Mouse (Mus musculus) neural tube, embryonic 10.5 days (tissue): ENCODE results near the gene Alms1.
"Not testable (repeated sequence)": the region's sequence is repeated elsewhere in the genome, so short reads cannot be mapped to it uniquely, and the experiment has no call there.

ENCODE experiments used
- DNase-seq: peaks from one replicate; pipeline ENCODE4 v3.0.0-alpha.2; 2017; ENCODE audit warnings: low spot score; ENCODE audit errors: extremely low spot score

Alms1 gene

GRCm38 (mm10) chr6:85587396-85588143, at the start of gene Alms1:
Gene Alms1 (plus strand): TSS chr6:85587531.
- peak; percentile 94 for DNase-seq

- DNase-seq = no peak
Measured at GRCm38 (mm10) chr6:85543351-85544175, 43.8 kb upstream of the Alms1 start.

GRCm38 (mm10) chr6:85544251-85544881, 43.0 kb upstream of the Alms1 start:
- DNase-seq = no peak

GRCm38 (mm10) chr6:85547642-85548041, 39.7 kb upstream of the Alms1 start:
- DNase-seq = no peak

- DNase-seq = no peak
Measured at GRCm38 (mm10) chr6:85562374-85562773, 25.0 kb upstream of the Alms1 start.

- DNase-seq = no peak
Measured at GRCm38 (mm10) chr6:85572816-85573215, 14.5 kb upstream of the Alms1 start.

GRCm38 (mm10) chr6:85581688-85582087, 5.6 kb upstream of the Alms1 start:
- DNase-seq = no peak

- no peak for DNase-seq
Measured at GRCm38 (mm10) chr6:85584612-85585011, 2.7 kb upstream of the Alms1 start.

GRCm38 (mm10) chr6:85586805-85587367, 445 bp upstream of the Alms1 start:
- DNase-seq = peak; percentile 13

- DNase-seq = no peak
Measured at GRCm38 (mm10) chr6:85588164-85588563, 833 bp downstream of the Alms1 start.

- no peak for DNase-seq
Measured at GRCm38 (mm10) chr6:85588568-85588967, 1.2 kb downstream of the Alms1 start.

GRCm38 (mm10) chr6:85590116-85590515, 2.8 kb downstream of the Alms1 start:
- DNase-seq = no peak

GRCm38 (mm10) chr6:85599310-85599709, 12.0 kb downstream of the Alms1 start:
- DNase-seq = no peak

- DNase-seq = no peak
Measured at GRCm38 (mm10) chr6:85610511-85610910, 23.2 kb downstream of the Alms1 start.

GRCm38 (mm10) chr6:85620826-85621225, 33.5 kb downstream of the Alms1 start:
- DNase-seq = no peak

- no peak for DNase-seq
Measured at GRCm38 (mm10) chr6:85621600-85621999, 34.3 kb downstream of the Alms1 start.

GRCm38 (mm10) chr6:85624511-85624910, 37.2 kb downstream of the Alms1 start:
- DNase-seq = no peak

- DNase-seq = no peak
Measured at GRCm38 (mm10) chr6:85633165-85633564, 45.8 kb downstream of the Alms1 start.

GRCm38 (mm10) chr6:85653244-85653643, 65.9 kb downstream of the Alms1 start:
- DNase-seq = no peak

- not testable (repeated sequence) for DNase-seq
Measured at GRCm38 (mm10) chr6:85701943-85702342, 114.6 kb downstream of the Alms1 start.

GRCm38 (mm10) chr6:85709206-85709605, 121.9 kb downstream of the Alms1 start:
- DNase-seq = not testable (repeated sequence)

GRCm38 (mm10) chr6:85709607-85710006, 122.3 kb downstream of the Alms1 start:
- not testable (repeated sequence) for DNase-seq
